Mouse (Mus musculus) neural tube, embryonic 12.5 days (tissue): ENCODE data around the gene Cyp2c55. TPM values are rescaled to one million over a fixed set of nuclear protein-coding genes. Genes with fewer than 3 reads are reported as not detected.

Source experiments
- ATAC-seq: fragments of 200-750 bp; cut with Nextera tagmentation; 2 replicates; pipeline ENCODE4 v1.8.0; 2017; ENCODE audit warnings: low read depth, mild to moderate bottlenecking, moderate TSS enrichment, moderate library complexity; ENCODE audit not compliant: low FRiP score
- H3K27ac ChIP-seq: fragments of 300-500 bp; sonication (generic); 2 replicates; pipeline ENCODE4 v1.5.1; 2016
- H3K27me3 ChIP-seq: fragments of 300-500 bp; sonication (generic); replicated peaks from 2 replicates; pipeline ENCODE4 v1.6.1; 2016; ENCODE audit warnings: mild to moderate bottlenecking
- H3K36me3 ChIP-seq: fragments of 300-500 bp; sonication (generic); 2 replicates; pipeline ENCODE4 v1.6.1; 2016; ENCODE audit warnings: mild to moderate bottlenecking
- H3K4me1 ChIP-seq: fragments of 300-500 bp; sonication (generic); 2 replicates; pipeline ENCODE4 v1.6.1; 2016
- H3K4me2 ChIP-seq: fragments of 300-500 bp; sonication (generic); replicated peaks from 2 replicates; pipeline ENCODE4 v1.6.1; 2016; ENCODE audit warnings: mild to moderate bottlenecking
- H3K4me3 ChIP-seq: fragments of 300-500 bp; sonication (generic); 2 replicates; pipeline ENCODE4 v1.5.1; 2016
- H3K9ac ChIP-seq: fragments of 300-500 bp; sonication (generic); 2 replicates; pipeline ENCODE4 v1.6.1; 2016; ENCODE audit warnings: mild to moderate bottlenecking
- H3K9me3 ChIP-seq: fragments of 300-500 bp; sonication (generic); 2 replicates; pipeline ENCODE4 v1.6.1; 2016; ENCODE audit warnings: mild to moderate bottlenecking
- WGBS: fragments of 180-500 bp; shearing (Covaris S2); methylation state at CpG from one replicate; pipeline ENCODE4 v1.1.7; 2016; 5-methylcytosine and 5-hydroxymethylcytosine counted together
- polyA plus RNA-seq: library from polyadenylated mRNA; unstranded; fragments of >200 nt; fragmentation: Nextera tagmentation; extraction: Ambion mirVana; gene quantifications from 2 replicates; pipeline ENCODE4 v1.2.1, GENCODE M21; 2016

The Cyp2c55 gene
- not detected in 2 replicates for polyA plus RNA-seq

DNA sequence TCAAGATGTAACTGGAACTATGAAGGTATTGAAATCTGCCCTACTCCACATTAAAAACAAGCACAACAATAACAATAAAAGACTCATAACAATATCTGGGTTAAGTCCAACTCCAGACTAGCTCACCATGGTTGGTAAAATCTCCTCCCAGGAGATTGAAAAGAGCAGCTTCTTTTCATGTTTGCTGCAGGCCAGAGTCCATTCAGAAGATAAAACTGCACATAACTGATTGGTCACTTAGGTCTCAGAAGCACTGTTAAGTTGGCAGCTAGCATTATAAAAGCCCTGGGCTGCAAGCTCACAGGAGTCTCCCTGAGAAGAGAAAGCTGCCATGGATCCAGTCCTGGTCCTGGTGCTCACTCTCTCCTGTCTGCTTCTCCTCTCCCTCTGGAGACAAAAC lies at the start of gene Cyp2c55:
Cyp2c55 (plus strand) TSS at position 305 of the 400 bp plus-strand sequence.
- H3K9ac ChIP-seq: no peak within 1 kb of the TSS

GRCm38 (mm10) chr19:38970741-38971140 lies 36.1 kb upstream of the Cyp2c55 start:
- Histone ChIP-seq H3K4me2 (no peak overlapping the region), H3K36me3 (peaks cover 10% of the 10 kb centered on the region; the same call in 1 of the 2 replicates), H3K4me3 (no peak overlapping the region), H3K27me3 (no peaks in the 10 kb centered on the region), H3K9me3 (no peaks in the 10 kb centered on the region), H3K27ac (no peak overlapping the region), H3K9ac (no peak overlapping the region), H3K4me1 (no peaks in the 10 kb centered on the region)
- ATAC-seq: no peak; the same call in 1 of the 2 replicates
- WGBS: 91% methylated on average over 6 of the region's 6 CpGs

More for the DNA sequence above, at the start of gene Cyp2c55:
- no peak within 1 kb of the TSS for H3K4me2 ChIP-seq
- no peak for ATAC-seq
- no peaks in the 10 kb centered on the region for H3K27me3 ChIP-seq
- H3K36me3 ChIP-seq: no peaks in the 10 kb centered on the region
- no peaks in the 10 kb centered on the region for H3K9me3 ChIP-seq
- no peaks in the 10 kb centered on the region for H3K4me1 ChIP-seq
- H3K4me3 ChIP-seq: no peak within 1 kb of the TSS
- no peak within 1 kb of the TSS for H3K27ac ChIP-seq

DNA sequence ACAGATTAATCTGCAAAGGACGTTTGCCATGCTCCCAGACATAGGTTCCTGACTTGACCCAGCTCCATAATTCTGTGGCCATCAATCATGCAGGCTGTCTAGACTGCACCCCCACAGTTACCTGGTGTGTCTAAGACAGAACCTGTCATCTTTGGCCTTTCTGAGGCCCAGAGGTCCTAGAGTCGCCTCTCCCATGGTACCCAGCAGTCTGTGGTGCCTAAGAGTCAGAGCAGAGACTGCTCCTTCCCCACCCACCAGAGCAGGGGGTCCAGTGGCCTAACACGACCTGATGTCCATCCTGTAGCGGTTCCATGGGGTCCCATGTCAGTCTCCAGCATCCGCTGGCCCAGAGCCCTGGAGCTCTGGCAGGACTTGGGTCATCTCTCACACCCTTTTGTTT lies 34.2 kb upstream of the Cyp2c55 start:
- no peak for ATAC-seq
- peaks cover 4% of the 10 kb centered on the region; the same call in 1 of the 2 replicates for H3K36me3 ChIP-seq
- H3K27me3 ChIP-seq: no peaks in the 10 kb centered on the region
- H3K4me2 ChIP-seq: no peak overlapping the region
- H3K27ac ChIP-seq: no peak overlapping the region
- H3K9me3 ChIP-seq: no peaks in the 10 kb centered on the region
- 71% methylated on average over 5 of the region's 5 CpGs for WGBS
- no peaks in the 10 kb centered on the region for H3K4me1 ChIP-seq
- H3K4me3 ChIP-seq: no peak overlapping the region
- no peak overlapping the region for H3K9ac ChIP-seq

DNA sequence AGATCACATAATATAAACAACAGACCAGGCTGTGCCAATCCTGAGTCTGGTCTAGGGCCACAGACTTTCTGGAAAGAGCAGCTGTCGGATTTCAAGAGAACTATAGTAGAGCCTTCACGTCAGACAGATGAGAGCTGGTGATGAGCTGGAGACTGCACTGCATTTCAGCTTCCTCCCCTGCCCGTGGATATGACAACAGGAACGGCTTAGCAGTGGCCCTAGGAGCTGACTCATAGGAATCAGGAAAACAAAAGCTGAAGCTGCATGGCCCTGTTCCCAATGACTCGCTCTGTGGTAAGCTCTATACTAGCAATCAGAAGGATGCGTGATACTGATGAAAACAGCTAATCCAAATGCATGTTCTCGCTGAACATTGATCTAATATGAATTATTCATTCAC lies 33.2 kb upstream of the Cyp2c55 start:
- Histone ChIP-seq H3K27me3 (no peaks in the 10 kb centered on the region), H3K4me1 (no peaks in the 10 kb centered on the region), H3K27ac (no peak overlapping the region), H3K36me3 (peaks cover 3% of the 10 kb centered on the region; the same call in 1 of the 2 replicates), H3K9me3 (no peaks in the 10 kb centered on the region), H3K9ac (no peak overlapping the region), H3K4me2 (no peak overlapping the region), H3K4me3 (no peak overlapping the region)
- WGBS: 67% methylated on average over 7 of the region's 7 CpGs
- ATAC-seq: no peak

DNA sequence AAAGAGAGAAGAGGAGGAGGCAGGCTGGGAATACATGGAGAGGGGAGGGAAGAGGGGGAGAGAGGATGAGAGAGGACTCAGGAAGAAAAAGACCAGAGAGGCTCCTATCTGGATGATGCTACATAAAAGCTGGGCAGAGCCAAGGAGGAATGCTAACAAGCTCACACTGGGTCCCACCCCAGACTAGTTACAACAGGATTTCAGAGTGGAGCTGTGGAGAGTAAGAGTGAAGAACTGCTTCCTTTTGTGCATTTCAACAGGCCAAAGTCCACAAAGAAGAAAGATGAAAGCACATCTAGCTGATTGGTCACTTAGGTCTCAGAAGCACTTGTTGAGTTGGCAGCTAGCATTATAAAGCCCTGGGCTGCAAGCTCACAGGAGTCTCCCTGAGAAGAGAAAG lies 30.6 kb upstream of the Cyp2c55 start:
- H3K27me3 ChIP-seq: no peaks in the 10 kb centered on the region
- H3K27ac ChIP-seq: no peak overlapping the region
- H3K9me3 ChIP-seq: no peaks in the 10 kb centered on the region
- no peak overlapping the region for H3K9ac ChIP-seq
- no peaks in the 10 kb centered on the region for H3K36me3 ChIP-seq
- H3K4me1 ChIP-seq: no peaks in the 10 kb centered on the region
- no peak for ATAC-seq
- H3K4me3 ChIP-seq: no peak overlapping the region
- no peak overlapping the region for H3K4me2 ChIP-seq

DNA sequence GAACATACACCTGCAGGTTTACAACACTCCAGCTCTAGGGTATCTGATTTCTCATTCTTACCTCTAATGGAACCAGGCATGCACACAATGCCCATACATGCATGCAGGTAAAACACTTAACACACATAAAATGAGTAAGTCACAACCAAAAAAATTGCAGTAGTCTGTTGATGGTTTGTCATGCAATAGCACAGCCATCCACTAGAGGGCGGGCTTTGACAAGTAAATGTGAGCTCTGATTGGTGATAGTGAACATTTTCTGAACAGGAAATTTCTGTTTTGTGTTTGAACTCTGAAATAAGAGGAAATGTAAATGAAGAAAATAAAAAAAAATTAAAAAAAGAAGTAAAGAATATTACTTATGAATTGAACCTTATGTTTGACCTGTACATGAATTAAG lies 24.9 kb upstream of the Cyp2c55 start:
- WGBS: 0% methylated on average over 1 of the region's 1 CpGs

GRCm38 (mm10) chr19:38998248-38998647 lies 8.6 kb upstream of the Cyp2c55 start:
- 87% methylated on average over 4 of the region's 4 CpGs for WGBS
- H3K4me1 ChIP-seq: no peaks in the 10 kb centered on the region
- H3K36me3 ChIP-seq: no peaks in the 10 kb centered on the region
- H3K4me2 ChIP-seq: no peak overlapping the region
- no peaks in the 10 kb centered on the region for H3K27me3 ChIP-seq
- no peak overlapping the region for H3K9ac ChIP-seq
- no peak overlapping the region for H3K4me3 ChIP-seq
- no peak overlapping the region for H3K27ac ChIP-seq
- H3K9me3 ChIP-seq: no peaks in the 10 kb centered on the region
- no peak for ATAC-seq

More for the DNA sequence above, 24.9 kb upstream of the Cyp2c55 start:
- Histone ChIP-seq H3K4me2 (no peak overlapping the region), H3K36me3 (no peaks in the 10 kb centered on the region), H3K27me3 (no peaks in the 10 kb centered on the region), H3K27ac (no peak overlapping the region), H3K9me3 (no peaks in the 10 kb centered on the region), H3K9ac (no peak overlapping the region), H3K4me1 (no peaks in the 10 kb centered on the region), H3K4me3 (no peak overlapping the region)
- no peak for ATAC-seq

- H3K36me3 ChIP-seq: no peaks in the 10 kb centered on the region
- no peaks in the 10 kb centered on the region for H3K9me3 ChIP-seq
- H3K4me3 ChIP-seq: no peak overlapping the region
- ATAC-seq: no peak
- H3K4me2 ChIP-seq: no peak overlapping the region
- 89% methylated on average over 1 of the region's 1 CpGs for WGBS
- no peaks in the 10 kb centered on the region for H3K27me3 ChIP-seq
- H3K9ac ChIP-seq: no peak overlapping the region
- H3K27ac ChIP-seq: no peak overlapping the region
- no peaks in the 10 kb centered on the region for H3K4me1 ChIP-seq
These were observed 8.1 kb upstream of the Cyp2c55 start for GRCm38 (mm10) chr19:38998676-38999075.

- Histone ChIP-seq H3K27me3 (no peaks in the 10 kb centered on the region), H3K4me3 (no peak overlapping the region), H3K27ac (no peak overlapping the region), H3K36me3 (no peaks in the 10 kb centered on the region), H3K4me1 (no peaks in the 10 kb centered on the region), H3K9ac (no peak overlapping the region), H3K4me2 (no peak overlapping the region), H3K9me3 (no peaks in the 10 kb centered on the region)
- 92% methylated on average over 1 of the region's 1 CpGs for WGBS
- no peak for ATAC-seq
These were observed 1.7 kb upstream of the Cyp2c55 start for GRCm38 (mm10) chr19:39005132-39005531.

DNA sequence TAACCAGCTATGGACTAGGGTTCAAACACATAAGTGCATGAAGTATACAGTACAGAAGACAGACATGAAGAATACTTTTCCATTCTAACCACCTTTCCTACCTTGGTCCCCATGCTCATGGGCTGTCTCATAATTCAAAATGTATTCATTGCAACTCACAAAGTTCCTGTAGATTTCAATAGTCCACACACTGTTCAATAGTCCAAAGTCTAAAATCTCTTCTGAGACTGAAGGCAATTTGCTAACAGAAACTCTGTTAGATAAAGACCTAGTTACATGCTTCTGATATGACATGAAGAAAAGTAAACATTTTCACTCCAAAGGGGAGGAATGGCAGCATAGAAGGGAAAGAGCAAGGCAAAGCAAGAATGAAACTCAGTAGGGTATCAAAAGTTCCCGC lies 51.1 kb downstream of the Cyp2c55 start:
- no peak overlapping the region for H3K9ac ChIP-seq
- no peak for ATAC-seq
- no peaks in the 10 kb centered on the region for H3K9me3 ChIP-seq
- 96% methylated on average over 1 of the region's 1 CpGs for WGBS
- H3K36me3 ChIP-seq: no peaks in the 10 kb centered on the region
- H3K4me1 ChIP-seq: no peaks in the 10 kb centered on the region
- no peaks in the 10 kb centered on the region for H3K27me3 ChIP-seq
- H3K4me2 ChIP-seq: no peak overlapping the region
- H3K27ac ChIP-seq: no peak overlapping the region
- no peak overlapping the region for H3K4me3 ChIP-seq

DNA sequence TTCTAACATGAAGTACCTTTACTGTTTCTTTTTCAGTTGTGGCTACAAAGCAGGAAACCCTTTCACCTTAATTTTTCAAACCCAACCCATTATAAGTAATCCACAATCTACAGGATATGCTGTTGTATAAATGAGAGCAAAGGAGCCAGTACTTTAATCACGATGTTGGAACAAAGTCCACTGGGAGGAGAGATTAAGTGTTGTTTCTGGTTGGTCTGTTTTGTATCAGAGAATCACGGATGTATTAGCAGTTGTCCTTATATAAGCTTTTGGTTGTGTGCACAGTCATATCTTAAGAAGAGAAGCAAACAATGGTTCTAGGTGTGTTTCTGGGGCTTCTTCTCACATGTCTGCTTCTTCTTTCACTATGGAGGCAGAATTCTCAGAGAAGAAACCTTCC lies 53.9 kb downstream of the Cyp2c55 start, which contains the start of gene Cyp2c65:
Cyp2c65 (plus strand) TSS at position 297 of the 400 bp plus-strand sequence.
- 76% methylated on average over 2 of the region's 2 CpGs for WGBS
- no peak for ATAC-seq

More for the DNA sequence above, 53.9 kb downstream of the Cyp2c55 start, which contains the start of gene Cyp2c65:
- no peak within 1 kb of the TSS for H3K4me3 ChIP-seq
- H3K9ac ChIP-seq: no peak within 1 kb of the TSS
- no peaks in the 10 kb centered on the region for H3K27me3 ChIP-seq
- H3K36me3 ChIP-seq: no peaks in the 10 kb centered on the region
- no peaks in the 10 kb centered on the region for H3K4me1 ChIP-seq
- H3K27ac ChIP-seq: no peak within 1 kb of the TSS
- H3K9me3 ChIP-seq: no peaks in the 10 kb centered on the region
- H3K4me2 ChIP-seq: no peak within 1 kb of the TSS
